Mouse (Mus musculus) neutrophil, adult 5-6 weeks (primary cell): ENCODE data around the gene Sirt3. TPM values are rescaled to one million over a fixed set of nuclear protein-coding genes. Genes with fewer than 3 reads are reported as not detected.
A peak's percentile ranks its signal among the peaks of the same experiment; 100 is the strongest.

Experiments
- ATAC-seq: fragments of 151-379, 151-347 bp; 2 replicates; pipeline ENCODE4 v1.8.0; 2017; ENCODE audit warnings: mild to moderate bottlenecking, moderate TSS enrichment; ENCODE audit not compliant: insufficient number of reproducible peaks, poor library complexity, low FRiP score, severe bottlenecking; ENCODE audit errors: extremely low read depth
- total RNA-seq: library from RNA; stranded (forward); fragments of 200-1000 nt; gene quantifications from 2 replicates; pipeline ENCODE4 v1.2.3, GENCODE M21; 2017

Gene Sirt3
- total RNA-seq, 1 experiment from 2014 or later = 14.5 TPM

DNA sequence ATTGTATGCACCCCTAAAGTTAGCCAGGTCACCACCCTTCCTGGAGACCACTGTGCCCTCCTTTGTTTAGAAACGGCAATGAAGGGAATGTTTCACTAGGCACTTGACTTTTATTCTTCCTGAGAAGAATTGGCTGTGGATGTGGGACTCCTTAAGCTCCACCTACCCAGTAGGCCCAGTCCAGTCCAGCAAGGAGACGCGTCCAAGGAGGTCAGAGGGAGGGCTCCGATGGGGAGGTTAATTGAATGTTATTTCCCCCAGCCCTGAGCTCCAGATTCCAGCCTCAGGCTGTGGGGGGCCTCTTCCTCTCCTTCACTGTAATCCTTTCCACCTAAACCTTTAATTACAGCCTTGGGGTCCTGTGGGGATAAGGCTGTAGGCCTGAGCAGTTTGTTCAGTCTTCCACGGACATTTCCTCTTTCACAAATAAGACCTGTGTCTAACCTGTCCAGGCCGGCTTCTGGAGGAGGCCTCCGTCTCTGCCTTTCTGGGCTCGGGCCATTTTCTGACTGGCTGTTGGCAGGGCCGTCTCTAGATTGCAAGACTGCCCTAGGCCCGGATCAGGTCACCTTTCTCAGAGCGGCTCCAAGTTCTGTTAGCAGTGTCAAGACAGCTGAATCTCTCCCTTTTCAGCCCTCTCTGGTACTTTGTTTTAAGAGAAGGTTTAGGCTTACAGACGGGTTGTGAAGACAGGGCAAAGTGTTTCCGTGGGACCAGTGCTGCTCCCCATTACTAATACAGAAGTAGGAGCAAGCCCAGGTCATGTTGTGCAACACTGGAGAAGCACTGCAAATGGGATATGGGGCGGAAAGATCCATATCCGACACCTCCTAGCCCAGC, 20.1 kb upstream of the Sirt3 start:
- ATAC-seq = no peak

GRCm38 (mm10) chr7:140900220-140900619, 18.1 kb upstream of the Sirt3 start, which contains the start of gene Cox8b:
Cox8b (minus strand) TSS chr7:140900446.
- no peak for ATAC-seq

DNA sequence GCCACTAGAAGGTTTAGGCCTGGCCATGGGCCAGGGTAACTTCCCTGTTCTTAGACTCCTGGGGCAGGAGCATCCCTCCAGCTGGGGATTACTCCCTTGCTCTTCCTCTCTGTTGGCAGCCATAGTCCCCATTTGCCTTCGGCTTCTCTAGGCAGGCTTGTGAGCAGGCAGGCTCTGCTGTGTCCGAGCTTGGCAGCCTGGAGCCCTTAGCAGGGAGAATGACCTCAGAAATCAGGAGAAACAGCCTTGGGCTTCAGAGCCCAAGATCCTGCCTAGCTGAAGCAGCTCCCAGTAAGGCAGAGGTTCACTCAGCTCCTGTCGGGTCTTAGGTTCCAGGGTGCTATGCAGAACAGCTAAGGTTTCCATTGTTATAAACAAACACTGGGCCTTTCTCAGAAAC, 17.0 kb upstream of the Sirt3 start:
- no peak for ATAC-seq

DNA sequence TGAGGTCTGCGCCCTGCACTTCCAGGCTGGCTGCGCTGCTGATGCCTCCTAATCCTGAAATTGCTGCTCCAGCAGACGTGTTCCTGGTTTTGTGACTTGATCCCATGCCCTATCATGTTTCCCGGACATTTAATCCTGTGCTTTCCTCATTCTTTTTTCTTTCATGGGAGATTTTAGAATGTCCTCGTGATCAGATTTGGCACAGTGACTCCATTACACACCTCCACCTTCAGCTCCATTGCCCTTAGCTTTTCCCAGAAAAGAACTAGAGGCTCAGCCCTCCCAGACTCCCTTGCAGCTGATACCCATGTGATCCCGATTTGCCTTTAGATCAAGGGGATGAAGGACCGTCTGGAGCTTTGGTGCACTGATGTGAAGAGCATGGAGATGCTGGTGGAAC, 15.8 kb upstream of the Sirt3 start:
- no peak for ATAC-seq

DNA sequence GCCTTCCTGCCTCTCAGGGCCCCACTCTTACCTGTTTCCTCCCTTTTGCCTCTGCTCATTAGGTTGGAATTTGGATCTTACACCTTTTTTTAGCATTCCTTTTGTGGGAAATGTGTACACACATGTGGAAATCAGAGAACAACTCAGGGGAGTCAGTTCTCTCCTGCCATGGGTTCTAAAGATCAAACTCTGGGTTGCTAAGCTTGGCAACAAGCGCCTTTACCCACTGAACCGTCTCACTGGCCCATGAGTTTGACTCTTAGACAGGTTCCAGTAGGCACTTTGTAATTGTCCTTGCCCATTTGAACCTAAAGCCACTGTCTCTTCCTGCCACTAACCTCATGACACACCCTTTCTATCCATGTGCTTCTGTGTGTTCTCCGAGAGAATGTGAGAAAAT, 12.5 kb upstream of the Sirt3 start:
- no peak for ATAC-seq

GRCm38 (mm10) chr7:140894031-140894430, 11.9 kb upstream of the Sirt3 start:
- no peak for ATAC-seq

DNA sequence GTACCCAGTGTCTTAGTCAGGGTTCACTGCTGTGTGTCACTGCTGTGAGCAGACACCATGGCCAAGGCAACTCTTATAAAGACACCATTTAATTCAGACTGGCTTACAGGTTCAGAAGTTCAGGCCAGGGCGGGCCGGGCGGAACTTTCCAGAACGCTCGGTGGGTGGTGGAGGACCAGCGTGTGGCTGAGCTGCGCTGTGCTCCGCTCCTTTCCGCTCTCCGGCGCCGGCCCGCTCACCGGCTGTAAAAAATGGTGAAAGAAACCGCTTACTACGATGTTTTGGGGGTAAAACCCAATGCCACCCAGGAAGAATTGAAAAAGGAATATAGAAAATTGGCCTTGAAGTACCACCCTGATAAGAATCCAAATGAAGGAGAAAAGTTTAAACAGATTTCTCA, 8.5 kb upstream of the Sirt3 start:
- ATAC-seq = 0 out of 2 replicates have a peak, but pooled peaks have one; percentile 44

GRCm38 (mm10) chr7:140882469-140882803, 327 bp upstream of the Sirt3 start:
- no peak for ATAC-seq

- ATAC-seq = no peak
Observed at GRCm38 (mm10) chr7:140880865-140881515, 1.1 kb downstream of the Sirt3 start.

GRCm38 (mm10) chr7:140880419-140880818, 1.7 kb downstream of the Sirt3 start:
- ATAC-seq = no peak

DNA sequence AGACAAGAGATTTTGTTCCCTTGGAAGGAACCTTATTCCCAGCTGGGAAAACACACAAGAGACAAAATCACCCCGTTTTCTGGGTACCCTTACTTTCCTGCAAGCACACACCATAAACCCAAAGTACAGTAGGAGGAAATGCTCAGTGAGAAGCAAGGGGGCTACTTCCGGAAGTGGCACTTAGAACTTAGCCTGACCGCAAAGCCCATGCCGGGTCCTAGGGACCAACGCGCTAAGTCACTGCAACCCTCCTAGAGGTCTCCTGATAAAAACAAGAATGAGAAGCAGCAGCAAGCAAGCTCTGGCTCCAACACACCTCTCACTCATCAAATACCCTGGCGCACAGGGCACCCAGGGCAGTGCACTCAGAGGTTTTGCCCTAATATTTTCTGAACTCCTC, 2.8 kb downstream of the Sirt3 start:
- ATAC-seq = no peak

DNA sequence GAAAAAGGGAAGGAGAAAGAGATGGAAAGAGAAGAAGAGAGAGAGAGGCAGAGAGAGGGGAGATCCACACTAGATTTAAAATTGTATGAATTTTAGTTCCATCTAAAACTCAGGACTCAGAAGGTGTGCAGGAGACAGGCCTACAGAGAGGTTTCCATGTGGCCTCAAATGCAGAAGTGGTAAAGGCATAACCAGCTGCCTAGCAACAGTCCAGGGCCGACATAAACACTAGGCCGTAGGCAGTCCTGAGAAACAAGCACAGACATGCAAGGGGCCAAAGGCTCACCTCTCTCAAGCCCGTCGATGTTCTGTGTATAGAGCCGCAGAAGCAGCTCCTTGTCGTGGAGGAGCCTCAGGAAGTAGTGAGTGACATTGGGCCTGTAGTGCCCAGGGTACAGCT, 4.7 kb downstream of the Sirt3 start:
- peak; percentile 53; the same call in 1 of the 2 replicates for ATAC-seq

GRCm38 (mm10) chr7:140874224-140874623, 7.9 kb downstream of the Sirt3 start:
- ATAC-seq = no peak

DNA sequence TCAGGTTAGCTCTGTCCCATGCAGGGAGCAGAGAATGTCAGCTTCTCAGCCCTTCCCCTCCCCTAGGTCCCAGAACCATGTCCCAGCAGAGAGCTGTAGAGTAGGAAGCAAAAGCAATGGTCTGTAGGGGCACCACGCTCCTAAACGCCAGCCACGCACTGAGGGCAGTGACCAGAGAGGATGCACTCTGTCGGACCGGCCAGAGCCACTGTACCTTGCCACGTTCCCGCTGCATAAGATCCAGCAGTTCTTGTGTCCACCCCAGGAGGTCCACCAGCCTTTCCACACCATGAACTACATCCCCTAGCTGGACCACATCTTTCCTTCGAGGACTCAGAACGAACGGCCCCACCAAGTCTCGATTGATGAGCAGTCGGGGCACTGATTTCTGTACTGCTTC, 17.3 kb downstream of the Sirt3 start:
- no peak for ATAC-seq

- ATAC-seq = no peak
Observed at GRCm38 (mm10) chr7:140860728-140861127, 21.4 kb downstream of the Sirt3 start.

GRCm38 (mm10) chr7:140859997-140860396, 22.1 kb downstream of the Sirt3 start:
- ATAC-seq = no peak

GRCm38 (mm10) chr7:140858746-140859145, 23.4 kb downstream of the Sirt3 start:
- ATAC-seq = no peak

DNA sequence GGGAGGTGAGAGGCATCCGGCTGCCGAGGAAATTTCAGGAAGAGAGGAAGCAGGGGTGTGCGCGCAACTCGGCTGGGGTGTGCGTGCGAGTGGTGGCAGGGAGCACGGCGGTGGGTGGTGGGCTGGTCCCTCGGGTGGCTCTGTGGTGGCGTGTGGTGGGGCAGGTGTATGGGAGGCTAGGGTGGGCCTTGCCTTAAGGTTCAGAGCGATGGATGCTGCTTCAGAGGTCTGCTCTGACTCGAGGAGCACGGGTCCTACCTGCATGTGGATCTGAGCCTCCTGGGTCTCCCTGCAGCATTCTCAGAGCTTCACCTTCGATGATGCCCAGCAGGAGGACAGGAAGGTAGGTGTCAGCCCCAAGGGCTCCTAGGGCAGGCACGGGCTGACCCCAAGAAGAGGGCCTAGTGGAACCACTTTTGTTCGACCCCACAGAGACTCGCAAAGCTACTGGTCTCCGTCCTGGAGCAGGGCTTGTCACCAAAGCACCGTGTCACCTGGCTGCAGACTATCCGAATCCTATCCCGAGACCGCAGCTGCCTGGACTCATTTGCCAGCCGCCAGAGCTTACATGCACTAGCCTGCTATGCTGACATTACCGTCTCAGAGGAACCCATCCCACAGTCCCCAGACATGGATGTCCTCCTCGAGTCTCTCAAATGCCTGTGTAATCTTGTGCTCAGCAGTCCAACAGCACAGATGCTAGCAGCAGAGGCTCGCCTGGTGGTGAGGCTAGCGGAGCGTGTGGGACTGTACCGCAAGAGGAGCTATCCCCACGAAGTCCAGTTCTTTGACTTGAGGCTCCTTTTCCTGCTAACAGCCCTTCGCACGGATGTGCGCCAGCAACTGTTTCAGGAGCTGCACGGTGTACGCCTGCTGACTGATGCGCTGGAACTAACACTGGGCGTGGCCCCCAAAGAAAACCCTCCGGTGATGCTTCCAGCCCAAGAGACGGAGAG, 24.3 kb downstream of the Sirt3 start, which contains the start of gene Bet1l:
Gene Bet1l (minus strand): TSS at position 28 of the 956 bp plus-strand sequence.
- no peak for ATAC-seq

DNA sequence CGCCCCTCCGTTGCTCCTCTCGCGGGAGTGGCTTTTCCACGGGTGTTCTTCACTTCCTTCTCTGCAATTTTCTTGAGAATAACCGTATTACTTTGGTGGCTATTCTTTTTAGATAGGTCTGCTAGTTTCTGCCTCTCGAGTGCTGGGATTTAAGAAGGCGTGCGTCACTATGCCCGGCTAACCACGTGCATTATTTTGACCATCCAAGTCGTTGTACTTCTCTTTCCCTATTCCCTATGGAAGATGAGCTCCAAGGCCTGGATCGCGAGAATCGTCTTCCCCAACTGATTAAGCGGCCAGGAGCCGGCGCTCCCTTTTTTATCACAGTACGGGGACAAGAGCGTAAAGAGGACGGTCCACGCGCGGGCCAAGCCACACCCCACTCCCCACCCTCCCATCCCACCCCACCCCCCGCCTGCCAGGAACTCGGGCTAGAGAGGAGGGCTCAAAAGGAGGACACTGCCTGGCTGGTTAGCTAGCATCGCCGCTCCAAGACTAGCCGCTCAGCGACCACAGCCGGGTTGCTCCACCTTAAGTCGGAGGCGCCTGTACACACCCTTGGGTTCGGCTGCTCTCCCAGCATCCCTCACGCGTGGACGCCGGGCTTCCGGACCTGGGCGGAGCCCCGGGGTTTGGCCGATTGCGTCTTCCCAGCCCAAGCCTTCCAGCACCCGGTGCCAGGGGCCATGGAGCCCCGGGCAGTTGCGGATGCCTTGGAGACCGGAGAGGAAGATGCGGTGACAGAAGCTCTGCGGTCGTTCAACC, 25.1 kb downstream of the Sirt3 start, which contains the start of gene Ric8a:
Gene Ric8a (plus strand): TSS at position 173 of the 765 bp plus-strand sequence.
- ATAC-seq = peak; percentile 69
